Mouse (Mus musculus): ENCODE data around the gene Olfr136. TPM values are rescaled to one million over a fixed set of nuclear protein-coding genes. Genes with fewer than 3 reads are reported as not detected.

Olfr136 gene
- polyA plus RNA-seq (2016; fragmentation: Nextera tagmentation; extraction: Ambion mirVana): not detected in 2 replicates

- H3K4me1 ChIP-seq: no peaks in the 10 kb centered on the region
- no peaks in the 10 kb centered on the region for H3K36me3 ChIP-seq
- H3K9me3 ChIP-seq (replicated peaks): no peaks in the 10 kb centered on the region
- no peaks in the 10 kb centered on the region for H3K27me3 ChIP-seq (ENCODE audit: low read depth, poor library complexity, severe bottlenecking)
- DNase-seq (ENCODE audit: low spot score): no peak
- no peak within 1 kb of the TSS for H3K4me3 ChIP-seq
- no peak within 1 kb of the TSS for H3K27ac ChIP-seq
Observed at GRCm38 (mm10) chr17:38329531-38329930, at the start of gene Olfr136. TSS of gene Olfr136 (plus strand) at chr17:38329831.

GRCm38 (mm10) chr17:38307470-38307869 is 22.2 kb upstream of the Olfr136 start, which contains the start of gene Olfr137:
TSS of gene Olfr137 (minus strand) at chr17:38307570.
- no peaks in the 10 kb centered on the region for H3K27me3 ChIP-seq (ENCODE audit: low read depth, poor library complexity, severe bottlenecking)
- DNase-seq (ENCODE audit: low spot score): no peak
- H3K27ac ChIP-seq: no peak within 1 kb of the TSS
- no peaks in the 10 kb centered on the region for H3K36me3 ChIP-seq
- H3K4me1 ChIP-seq: no peaks in the 10 kb centered on the region
- no peak within 1 kb of the TSS for H3K4me3 ChIP-seq
- H3K9me3 ChIP-seq (replicated peaks): peaks cover 3% of the 10 kb centered on the region; the same call in 1 of the 2 replicates

Other genes with a start within 250 kb of the Olfr136 start
- gene Olfr131, start 241.1 kb upstream of the Olfr136 start, polyA plus RNA-seq (2016; fragmentation: Nextera tagmentation; extraction: Ambion mirVana): not detected in 2 replicates
- not detected in 2 replicates for gene Olfr132, start 195.3 kb upstream of the Olfr136 start, polyA plus RNA-seq (2016; fragmentation: Nextera tagmentation; extraction: Ambion mirVana)
- gene Olfr133, start 184.6 kb upstream of the Olfr136 start, polyA plus RNA-seq (2016; fragmentation: Nextera tagmentation; extraction: Ambion mirVana): not detected in 2 replicates
- not detected in 2 replicates for gene Olfr134, start 158.4 kb upstream of the Olfr136 start, polyA plus RNA-seq (2016; fragmentation: Nextera tagmentation; extraction: Ambion mirVana)
- gene Olfr135, start 125.5 kb upstream of the Olfr136 start, polyA plus RNA-seq (2016; fragmentation: Nextera tagmentation; extraction: Ambion mirVana): not detected in 2 replicates
- gene Olfr138, start 68.8 kb upstream of the Olfr136 start, polyA plus RNA-seq (2016; fragmentation: Nextera tagmentation; extraction: Ambion mirVana): not detected in 2 replicates
- not detected in 2 replicates for gene Olfr137, start 22.3 kb upstream of the Olfr136 start, polyA plus RNA-seq (2016; fragmentation: Nextera tagmentation; extraction: Ambion mirVana)
- gene Esp36, start 90.4 kb downstream of the Olfr136 start, polyA plus RNA-seq (2016; fragmentation: Nextera tagmentation; extraction: Ambion mirVana): not detected in 2 replicates
- gene Esp34, start 224.4 kb downstream of the Olfr136 start, polyA plus RNA-seq (2016; fragmentation: Nextera tagmentation; extraction: Ambion mirVana): not detected in 2 replicates

Data from limb, embryonic 10.5 days (tissue).